Mouse (Mus musculus): ENCODE results near the gene Peli2.

DNA sequence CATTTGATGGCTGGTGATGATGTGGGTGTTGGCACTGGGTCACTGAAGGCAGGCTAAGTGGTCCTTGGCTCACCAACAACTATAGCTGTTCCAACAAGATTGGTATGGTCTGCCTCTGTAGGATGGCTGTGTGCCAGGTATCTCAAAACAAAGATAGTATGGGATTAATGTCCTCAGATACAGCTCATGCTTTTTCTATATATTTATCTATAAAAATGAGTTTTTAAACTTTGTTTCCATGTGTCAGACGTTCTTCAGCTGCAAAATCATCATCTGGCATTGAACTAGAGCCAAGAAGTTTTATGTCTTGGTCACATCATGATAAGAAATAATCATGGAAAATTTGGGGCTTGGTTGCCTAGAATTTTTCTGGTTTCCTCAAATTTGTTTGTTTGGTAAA, 157.7 kb downstream of the Peli2 start:
- TF ChIP-seq CTCF (IDR thresholded peaks at IDR 0.05; ENCODE audit: insufficient read depth, low read depth, low read length): no peak
- no peak for TF ChIP-seq POLR2A (IDR thresholded peaks at IDR 0.05; ENCODE audit: insufficient read depth, low read depth, low read length)

Data from olfactory bulb, adult 2 months (tissue).